Comparison of ENCODE assay signal across 18 mouse cellular contexts in the genomic region with DNA sequence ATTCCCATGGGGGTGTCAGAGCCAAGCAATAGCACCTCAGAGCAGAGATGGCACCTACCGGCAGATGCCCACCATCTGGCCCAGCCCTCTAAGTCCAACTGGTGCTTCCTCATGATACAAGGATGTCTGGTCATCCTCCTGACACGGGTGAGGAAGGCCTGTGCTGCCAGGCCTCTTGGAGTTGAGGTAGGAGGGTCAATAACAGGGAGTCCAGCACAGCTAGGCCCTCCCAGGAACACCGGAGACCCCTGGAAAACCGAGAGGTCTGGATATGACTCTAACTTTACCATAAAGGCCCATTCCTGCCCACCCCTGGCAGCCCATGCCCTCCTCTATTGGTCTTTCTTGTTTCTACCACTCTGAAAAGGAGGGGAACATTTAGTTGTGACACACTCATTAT. TPM values are rescaled to one million over a fixed set of nuclear protein-coding genes. Genes with fewer than 3 reads are reported as not detected.
"Had no signal": no experiment of that assay in that cellular context is flagged by ENCODE, and none has a peak within 500 bp of the region (broad histone marks: within the 10 kb centered on the region; RNA-seq: fewer than 3 reads in every experiment).

No protein-coding gene starts in this region.

- H3K9ac ChIP-seq: neural tube, embryonic 13.5 days; neural tube, embryonic 15.5 days; stomach, embryonic 15.5 days had no signal

- H3K36me3 ChIP-seq: neural tube, embryonic 13.5 days; stomach, embryonic 15.5 days had no signal

- H3K4me2 ChIP-seq: neural tube, embryonic 13.5 days; neural tube, embryonic 15.5 days; stomach, embryonic 15.5 days had no signal

- H3K27ac ChIP-seq: neural tube, embryonic 13.5 days; neural tube, embryonic 15.5 days; stomach, embryonic 15.5 days; stomach, postnatal 0 days had no signal

- H3K9me3 ChIP-seq: neural tube, embryonic 13.5 days; neural tube, embryonic 15.5 days; stomach, embryonic 15.5 days had no signal

- H3K27me3 ChIP-seq: neural tube, embryonic 13.5 days; neural tube, embryonic 15.5 days; stomach, embryonic 15.5 days had no signal

- H3K4me3 ChIP-seq: neural tube, embryonic 13.5 days; neural tube, embryonic 15.5 days; stomach, embryonic 15.5 days had no signal

- DNase-seq: retina, postnatal 1 day; right cerebral cortex, adult 18-20 months; right cerebral cortex, postnatal 14 days; right cerebral cortex, postnatal 25 days; right cerebral cortex, postnatal 4 days; spleen, adult 18-20 months; thymus, adult 18-20 months; thymus, adult 2 months; thymus, postnatal 14 days; thymus, postnatal 25 days; thymus, postnatal 36 days; thymus, postnatal 4 days had no signal

- H3K4me1 ChIP-seq: stomach, embryonic 15.5 days had no signal

RNA-seq across cellular contexts. Expression of a gene that starts 56.4 kb away (rescaled TPM):
- polyA plus RNA-seq: small intestine, adult 2 months; spleen, adult 2 months had no signal
